Mouse (Mus musculus) kidney, adult 11 months (tissue): ENCODE measurements around the gene Mfng.

Source experiments
- DNase-seq: peaks from one replicate; pipeline ENCODE4 v3.0.0; 2022

The Mfng gene

GRCm38 (mm10) chr15:78754144-78754543 lies 19.1 kb downstream of the Mfng start:
- no peak for DNase-seq

- no peak for DNase-seq
These were observed 20.3 kb downstream of the Mfng start for GRCm38 (mm10) chr15:78752991-78753390.

- no peak for DNase-seq
These were observed 22.5 kb downstream of the Mfng start for GRCm38 (mm10) chr15:78750608-78751350.

- DNase-seq, result peak; percentile 23
These were observed 23.4 kb downstream of the Mfng start for GRCm38 (mm10) chr15:78749855-78750254.

GRCm38 (mm10) chr15:78744206-78744605 lies 29.1 kb downstream of the Mfng start:
- DNase-seq, result peak; percentile 41

GRCm38 (mm10) chr15:78742831-78743230 lies 30.4 kb downstream of the Mfng start:
- no peak for DNase-seq

- DNase-seq, result no peak
These were observed 32.6 kb downstream of the Mfng start for GRCm38 (mm10) chr15:78740662-78741061.

- no peak for DNase-seq
These were observed 36.1 kb downstream of the Mfng start for GRCm38 (mm10) chr15:78737146-78737545.

- DNase-seq, result no peak
These were observed 36.6 kb downstream of the Mfng start for GRCm38 (mm10) chr15:78736681-78737100.

- no peak for DNase-seq
These were observed 37.1 kb downstream of the Mfng start for GRCm38 (mm10) chr15:78736181-78736579.

- peak; percentile 40 for DNase-seq
These were observed 37.7 kb downstream of the Mfng start for GRCm38 (mm10) chr15:78735431-78736180.

GRCm38 (mm10) chr15:78731830-78732229 lies 41.4 kb downstream of the Mfng start:
- no peak for DNase-seq

GRCm38 (mm10) chr15:78730315-78731049 lies 42.8 kb downstream of the Mfng start:
- no peak for DNase-seq

- no peak for DNase-seq
These were observed 46.6 kb downstream of the Mfng start for GRCm38 (mm10) chr15:78726697-78727096.

- DNase-seq, result no peak
These were observed 52.7 kb downstream of the Mfng start for GRCm38 (mm10) chr15:78720532-78720931.

- peak; percentile 15 for DNase-seq
These were observed 53.2 kb downstream of the Mfng start for GRCm38 (mm10) chr15:78720094-78720493.

- DNase-seq, result no peak
These were observed 53.9 kb downstream of the Mfng start for GRCm38 (mm10) chr15:78719416-78719815.

GRCm38 (mm10) chr15:78718290-78719250 lies 54.7 kb downstream of the Mfng start, which contains the start of gene Elfn2:
Gene Elfn2, minus strand, starts transcription at chr15:78718771.
- no peak for DNase-seq

GRCm38 (mm10) chr15:78716936-78717335 lies 56.3 kb downstream of the Mfng start:
- no peak for DNase-seq

GRCm38 (mm10) chr15:78715856-78716255 lies 57.4 kb downstream of the Mfng start:
- no peak for DNase-seq

GRCm38 (mm10) chr15:78713751-78714150 lies 59.5 kb downstream of the Mfng start:
- DNase-seq, result no peak
